28 mouse cellular contexts compared by ENCODE assay signal in the genomic region with DNA sequence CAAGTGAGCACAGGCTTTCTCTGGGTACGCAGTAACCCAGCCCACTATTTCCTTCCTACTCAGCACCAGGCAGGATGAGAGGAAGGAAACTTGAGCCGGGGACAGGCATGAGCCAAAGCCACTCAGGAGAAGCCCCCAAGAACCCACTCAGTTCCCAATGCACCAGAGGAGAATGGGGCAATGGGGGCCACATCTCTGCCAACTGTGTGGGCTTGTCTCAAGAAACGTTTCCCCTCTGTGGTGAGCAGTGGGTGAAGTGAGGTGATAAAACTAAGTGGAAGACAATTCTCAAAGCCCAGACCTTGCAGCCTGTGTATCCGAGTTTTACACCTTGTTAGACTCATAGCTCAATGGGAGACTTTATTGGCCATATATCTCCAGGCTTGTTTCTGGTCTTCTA. TPM values are rescaled to one million over a fixed set of nuclear protein-coding genes. Genes with fewer than 3 reads are reported as not detected.
"Had no signal": no experiment of that assay in that cellular context is flagged by ENCODE, and none has a peak within 500 bp of the region (broad histone marks: within the 10 kb centered on the region; RNA-seq: fewer than 3 reads in every experiment).

A gene (plus strand): TSS at position 301 of the 400 bp plus-strand sequence.

- DNase-seq: liver, postnatal 0 days; lung, adult 2 months; lung, postnatal 14 days; lung, postnatal 36 days; retina, postnatal 1 day; right cerebral cortex, adult 18-20 months; right cerebral cortex, postnatal 14 days; thymus, adult 2 months; thymus, postnatal 25 days; thymus, postnatal 4 days had no signal

- H3K4me2 ChIP-seq: liver, embryonic 15.5 days; lung, embryonic 15.5 days; midbrain, embryonic 13.5 days; midbrain, embryonic 15.5 days; neural tube, embryonic 13.5 days; neural tube, embryonic 15.5 days; stomach, embryonic 15.5 days had no signal

- H3K36me3 ChIP-seq: liver, embryonic 15.5 days; lung, embryonic 15.5 days; midbrain, embryonic 10.5 days; midbrain, embryonic 13.5 days; midbrain, embryonic 15.5 days; neural tube, embryonic 13.5 days; neural tube, embryonic 15.5 days; stomach, embryonic 15.5 days had no signal

- H3K9ac ChIP-seq: liver, embryonic 15.5 days; liver, postnatal 0 days; lung, embryonic 15.5 days; midbrain, embryonic 13.5 days; midbrain, embryonic 15.5 days; neural tube, embryonic 13.5 days; neural tube, embryonic 15.5 days; stomach, embryonic 15.5 days had no signal

- H3K4me3 ChIP-seq: liver, embryonic 15.5 days; lung, embryonic 15.5 days; midbrain, embryonic 10.5 days; midbrain, embryonic 13.5 days; midbrain, embryonic 15.5 days; myocyte; neural tube, embryonic 13.5 days; neural tube, embryonic 15.5 days; stomach, embryonic 15.5 days had no signal

- ATAC-seq: liver, postnatal 0 days; lung, postnatal 0 days; midbrain, embryonic 13.5 days; midbrain, embryonic 15.5 days had no signal

- H3K9me3 ChIP-seq: liver, embryonic 15.5 days; lung, embryonic 15.5 days; midbrain, embryonic 10.5 days; midbrain, embryonic 13.5 days; midbrain, embryonic 15.5 days; neural tube, embryonic 13.5 days; neural tube, embryonic 15.5 days; stomach, embryonic 15.5 days had no signal

- H3K27ac ChIP-seq: liver, embryonic 15.5 days; lung, embryonic 15.5 days; macrophage; midbrain, embryonic 10.5 days; midbrain, embryonic 13.5 days; midbrain, embryonic 15.5 days; neural tube, embryonic 13.5 days; neural tube, embryonic 15.5 days; stomach, embryonic 15.5 days; stomach, postnatal 0 days had no signal

- H3K4me1 ChIP-seq: liver, embryonic 15.5 days; neural tube, embryonic 13.5 days had no signal

- H3K27me3 ChIP-seq: liver, embryonic 15.5 days; midbrain, embryonic 15.5 days; neural tube, embryonic 15.5 days; stomach, embryonic 15.5 days had no signal

RNA-seq across cellular contexts. Expression of the gene that starts here (rescaled TPM):
- total RNA-seq: megakaryocyte, adult 5-6 weeks; megakaryocyte-erythroid progenitor cell, adult 5-6 weeks had no signal
- polyA plus RNA-seq: liver, embryonic 15.5 days; liver, postnatal 0 days; lung, adult 2 months; lung, embryonic 15.5 days; lung, postnatal 0 days; macrophage; midbrain, embryonic 10.5 days; midbrain, embryonic 13.5 days; midbrain, embryonic 15.5 days; myocyte; neural tube, embryonic 11.5 days; neural tube, embryonic 13.5 days; neural tube, embryonic 15.5 days; spleen, adult 2 months; stomach, embryonic 15.5 days; stomach, postnatal 0 days; testis, adult 2 months; thymus, adult 2 months; urinary bladder, adult 2 months had no signal
